Mouse (Mus musculus) bone marrow macrophage, adult 2 months (primary cell): Measurements from ENCODE around the gene Asb2. TPM values are rescaled to one million over a fixed set of nuclear protein-coding genes. Genes with fewer than 3 reads are reported as not detected.

Source experiments
- H3K27ac ChIP-seq: 2 replicates; pipeline ENCODE4 v1.5.1; 2012; ENCODE audit warnings: low read depth, low read length; ENCODE audit not compliant: insufficient read depth
- H3K4me1 ChIP-seq: 2 replicates; pipeline ENCODE4 v1.6.1; 2012; ENCODE audit warnings: low read length; ENCODE audit not compliant: control insufficient read depth, insufficient read depth
- H3K4me3 ChIP-seq: 2 replicates; pipeline ENCODE4 v1.5.1; 2012; ENCODE audit warnings: mild to moderate bottlenecking, low read length, moderate library complexity; ENCODE audit not compliant: insufficient read depth
- CTCF ChIP-seq: IDR thresholded peaks from 2 replicates; pipeline ENCODE4 v1.5.1; 2012; ENCODE audit warnings: low read depth, mild to moderate bottlenecking, low read length, moderate library complexity
- POLR2A ChIP-seq: IDR thresholded peaks from 2 replicates; pipeline ENCODE4 v1.6.1; 2012; ENCODE audit warnings: mild to moderate bottlenecking, low read depth, low read length, borderline replicate concordance
- polyA plus RNA-seq: library from polyadenylated mRNA; stranded (reverse); fragments of >200 nt; gene quantifications from 2 replicates; pipeline ENCODE4 v1.2.4, GENCODE M21; 2012; ENCODE audit not compliant: missing spikeins, insufficient read depth, insufficient read length

Asb2 gene
- polyA plus RNA-seq, 1 experiment: 2.1 TPM

DNA sequence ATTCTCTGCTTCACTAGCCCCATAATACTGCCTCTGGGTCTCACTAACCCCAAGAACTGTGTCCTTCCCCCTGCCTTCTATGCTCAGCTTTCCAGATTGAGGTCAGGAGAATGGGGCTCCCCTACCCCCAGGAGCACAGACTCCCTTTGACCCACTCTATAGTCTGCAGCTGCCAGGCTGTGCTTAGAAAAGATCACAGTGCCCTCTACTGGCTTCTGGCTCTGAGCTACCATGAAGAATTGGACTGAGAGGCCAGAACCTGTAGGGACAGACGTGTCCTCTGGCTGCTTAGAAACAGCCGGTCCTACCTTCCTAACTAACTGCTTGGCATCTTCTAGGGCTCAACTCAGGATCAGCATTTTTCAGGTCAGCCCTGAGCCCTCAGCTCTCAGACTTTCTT lies 49.6 kb downstream of the Asb2 start:
- Histone ChIP-seq H3K4me3 (no peak overlapping the region), H3K4me1 (no peaks in the 10 kb centered on the region), H3K27ac (no peak overlapping the region)
- TF ChIP-seq POLR2A (no peak), CTCF (no peak)

GRCm38 (mm10) chr12:103302960-103303359 lies 52.8 kb downstream of the Asb2 start:
- Histone ChIP-seq H3K27ac (no peak overlapping the region), H3K4me1 (no peaks in the 10 kb centered on the region), H3K4me3 (no peak overlapping the region)
- TF ChIP-seq CTCF: no peak
- TF ChIP-seq POLR2A: no peak

DNA sequence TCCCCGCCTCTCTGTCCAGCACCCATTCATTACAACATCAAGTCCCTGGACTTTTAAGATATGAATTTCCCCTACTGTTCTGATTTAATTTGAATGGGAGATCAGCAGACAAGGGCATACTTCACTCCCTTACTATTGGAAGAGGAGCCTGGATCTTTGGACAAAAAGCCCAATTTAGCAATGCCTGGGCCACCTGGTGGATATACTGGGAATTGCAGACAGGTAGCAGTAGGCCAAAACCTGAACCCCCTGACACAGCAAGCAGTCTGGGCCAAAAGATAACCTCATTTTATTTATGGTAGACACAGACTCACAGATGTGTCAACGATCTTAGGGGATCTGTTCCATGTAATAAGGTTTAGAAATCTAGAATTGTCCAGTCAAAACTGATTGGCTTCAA lies 54.2 kb downstream of the Asb2 start:
- TF ChIP-seq CTCF: 0 out of 2 replicates have a peak, but pooled peaks have one; percentile 11
- no peak for TF ChIP-seq POLR2A
- Histone ChIP-seq H3K4me3 (no peak overlapping the region), H3K4me1 (no peaks in the 10 kb centered on the region), H3K27ac (no peak overlapping the region)

DNA sequence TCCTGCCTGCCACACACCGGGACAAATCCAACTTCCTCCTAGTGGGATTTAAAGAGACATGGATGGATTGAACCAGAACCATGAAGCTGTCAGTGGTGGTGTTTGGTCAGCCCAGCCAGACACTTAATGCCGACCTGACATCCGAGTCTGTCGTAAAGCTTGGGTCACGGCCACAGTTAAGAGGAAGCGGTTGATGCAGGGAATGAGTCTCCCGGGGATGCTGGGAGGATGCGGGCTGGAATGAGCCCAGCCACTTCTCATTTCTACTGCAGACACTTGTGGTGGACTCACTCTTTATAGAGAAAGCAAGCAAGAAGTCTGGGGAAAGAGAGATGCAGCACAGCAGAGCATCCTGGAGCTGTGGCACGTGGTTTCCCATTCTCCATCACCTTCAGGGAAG lies 55.3 kb downstream of the Asb2 start:
- Histone ChIP-seq H3K27ac (no peak overlapping the region), H3K4me3 (no peak overlapping the region), H3K4me1 (no peaks in the 10 kb centered on the region)
- TF ChIP-seq CTCF (no peak), POLR2A (no peak)

GRCm38 (mm10) chr12:103296292-103296691 lies 59.5 kb downstream of the Asb2 start:
- TF ChIP-seq POLR2A (no peak), CTCF (no peak)
- H3K4me3 ChIP-seq: no peak overlapping the region
- H3K27ac ChIP-seq: no peak overlapping the region
- no peaks in the 10 kb centered on the region for H3K4me1 ChIP-seq

DNA sequence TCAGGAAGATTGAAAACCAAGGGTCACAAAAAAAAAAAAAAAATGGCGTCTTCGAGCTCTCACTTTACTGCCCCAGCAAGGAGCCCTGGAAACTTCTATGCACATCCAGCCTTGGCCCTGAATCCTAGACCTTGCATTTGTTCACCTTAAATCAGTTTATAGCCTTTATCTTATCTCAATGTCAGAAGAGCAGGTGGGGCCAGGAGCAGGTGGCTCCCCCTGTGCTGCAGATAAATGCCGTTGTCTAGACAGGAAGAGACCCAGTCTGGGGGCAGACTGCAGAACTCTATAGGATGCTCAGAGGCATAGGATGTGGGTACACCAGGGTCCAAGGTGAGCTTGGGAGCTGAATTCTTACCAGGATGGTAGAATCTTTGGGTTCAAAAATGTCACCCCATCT lies 63.4 kb downstream of the Asb2 start:
- Histone ChIP-seq H3K4me3 (no peak overlapping the region), H3K4me1 (no peaks in the 10 kb centered on the region)
- TF ChIP-seq POLR2A (no peak), CTCF (no peak)

DNA sequence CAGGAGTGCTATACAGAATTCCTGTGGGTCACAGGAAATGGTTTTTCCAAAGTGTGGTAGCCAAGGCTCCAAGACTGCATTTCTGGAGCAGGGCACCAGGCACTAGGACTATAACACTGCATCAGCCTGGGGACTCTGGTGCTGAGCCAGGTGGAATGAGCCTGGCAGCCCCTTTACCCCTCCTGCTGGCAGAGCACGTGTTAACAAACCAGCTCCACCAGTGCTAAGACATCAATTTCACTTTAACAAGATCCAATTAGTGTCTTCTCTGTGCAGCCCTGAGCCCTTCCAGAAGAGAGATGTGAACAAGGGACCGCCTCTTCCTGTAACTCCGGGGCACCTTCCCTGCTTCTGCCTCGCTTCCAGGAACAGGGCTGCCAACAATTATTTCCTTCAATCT lies 68.5 kb downstream of the Asb2 start:
- TF ChIP-seq POLR2A: no peak
- TF ChIP-seq CTCF: no peak
- H3K27ac ChIP-seq: no peak overlapping the region
- no peak overlapping the region for H3K4me3 ChIP-seq
- H3K4me1 ChIP-seq: no peaks in the 10 kb centered on the region

More for the DNA sequence above, 63.4 kb downstream of the Asb2 start:
- H3K27ac ChIP-seq: no peak overlapping the region

DNA sequence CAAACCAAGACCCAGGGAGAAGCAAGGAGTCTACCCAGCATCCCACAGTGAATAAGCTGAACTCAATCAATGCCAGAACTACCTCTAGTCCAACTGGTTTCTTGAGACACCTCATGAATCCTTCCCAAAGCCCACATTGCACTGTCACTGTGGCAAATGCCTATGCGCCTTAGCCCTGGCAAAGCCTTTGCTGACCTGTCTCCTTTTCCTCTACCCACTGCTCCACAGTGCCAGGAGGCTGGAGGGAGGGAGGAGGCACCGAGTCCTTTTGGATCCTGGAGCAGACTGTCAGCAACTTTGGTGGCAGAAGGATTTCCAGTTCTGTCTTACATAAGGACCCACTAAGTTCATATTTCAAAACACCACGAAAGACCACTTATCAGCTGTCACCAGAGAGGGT lies 72.4 kb downstream of the Asb2 start:
- no peaks in the 10 kb centered on the region for H3K4me1 ChIP-seq
- H3K27ac ChIP-seq: no peak overlapping the region
- no peak for TF ChIP-seq CTCF
- no peak for TF ChIP-seq POLR2A
- H3K4me3 ChIP-seq: no peak overlapping the region

- no peak for TF ChIP-seq POLR2A
- TF ChIP-seq CTCF: no peak
- Histone ChIP-seq H3K27ac (no peak overlapping the region), H3K4me3 (no peak overlapping the region), H3K4me1 (no peaks in the 10 kb centered on the region)
These were observed 72.9 kb downstream of the Asb2 start for GRCm38 (mm10) chr12:103282936-103283335.

DNA sequence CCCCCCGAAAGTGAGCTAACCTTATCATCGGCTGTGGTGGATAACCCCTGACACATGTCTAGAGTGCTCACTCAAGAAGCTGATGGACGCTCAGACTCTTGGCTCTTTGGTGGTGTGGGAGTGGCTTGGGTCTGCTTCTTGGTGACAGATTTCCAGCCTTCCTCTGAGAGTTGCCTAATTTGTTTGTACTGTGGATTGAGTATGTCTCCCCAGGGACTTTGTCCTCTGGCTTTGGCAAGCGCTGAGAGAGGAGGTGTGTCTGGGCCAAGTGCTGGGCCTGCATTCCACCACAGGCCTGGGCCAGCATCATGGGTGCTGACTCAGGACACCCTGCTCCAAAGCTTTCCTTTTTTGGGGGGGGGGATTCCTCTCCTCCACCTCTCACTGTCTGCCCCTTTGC lies 73.9 kb downstream of the Asb2 start:
- no peaks in the 10 kb centered on the region for H3K4me1 ChIP-seq
- no peak overlapping the region for H3K27ac ChIP-seq
- no peak for TF ChIP-seq CTCF
- no peak for TF ChIP-seq POLR2A
- no peak overlapping the region for H3K4me3 ChIP-seq

DNA sequence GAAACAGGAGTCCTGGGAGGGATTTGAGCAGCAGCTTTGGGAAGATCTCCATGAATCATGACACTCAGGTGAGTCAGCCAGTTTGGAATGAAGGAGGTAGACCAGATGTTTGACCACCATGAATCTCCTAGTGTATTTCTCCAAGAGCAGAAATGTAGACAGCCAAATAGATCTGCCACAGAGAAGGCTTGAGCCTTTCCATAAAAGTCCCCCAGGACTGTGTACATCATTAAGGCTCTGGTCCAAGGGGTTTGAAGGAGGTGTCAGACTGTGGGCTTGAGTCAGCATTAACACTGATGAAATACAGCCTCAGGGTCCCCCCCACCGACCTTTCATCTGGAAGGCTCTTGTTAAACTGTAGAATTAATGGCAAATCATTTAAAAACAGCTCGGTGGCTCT lies 74.3 kb downstream of the Asb2 start:
- Histone ChIP-seq H3K4me1 (no peaks in the 10 kb centered on the region), H3K27ac (no peak overlapping the region), H3K4me3 (no peak overlapping the region)
- TF ChIP-seq CTCF (no peak), POLR2A (no peak)
